Mouse (Mus musculus) testis, adult 2 months (tissue): ENCODE data around the gene Stpg1.

Experiments used
- CTCF ChIP-seq: fragments of 200-500 bp; IDR thresholded peaks from 2 replicates; pipeline ENCODE4 v1.5.1; 2012; ENCODE audit warnings: low read depth, mild to moderate bottlenecking, inconsistent platforms, low read length, moderate library complexity; ENCODE audit not compliant: control insufficient read depth, insufficient read depth, insufficient replicate concordance
- POLR2A ChIP-seq: fragments of 200-500 bp; IDR thresholded peaks from 2 replicates; pipeline ENCODE4 v1.6.1; 2012; ENCODE audit warnings: low read depth, mild to moderate bottlenecking, inconsistent platforms, low read length, moderate library complexity; ENCODE audit not compliant: control insufficient read depth

DNA sequence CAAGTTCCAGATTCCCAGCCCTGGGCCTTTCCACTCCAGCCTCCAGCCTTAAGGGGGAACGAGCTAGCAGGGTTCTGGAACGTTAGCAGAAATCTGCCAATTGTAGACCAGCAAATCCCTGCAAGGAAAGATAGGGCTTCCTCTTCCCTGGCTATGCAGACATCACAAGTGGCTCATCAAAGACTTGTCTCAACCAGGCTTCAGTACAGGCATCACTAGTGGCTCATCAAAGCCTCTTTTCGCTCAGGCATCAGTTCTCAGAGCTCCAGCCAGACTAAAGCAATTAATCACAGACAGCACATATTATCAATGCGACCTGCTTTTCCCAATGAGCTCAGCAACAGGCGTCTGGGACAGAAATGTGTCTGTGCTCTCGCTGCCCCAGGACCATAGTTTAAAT lies 38.4 kb downstream of the Stpg1 start:
- TF ChIP-seq POLR2A (no peak), CTCF (no peak)
